Mouse (Mus musculus) erythroblast, adult 5-6 weeks (primary cell): ENCODE data around the gene Lcn3. TPM values are rescaled to one million over a fixed set of nuclear protein-coding genes. Genes with fewer than 3 reads are reported as not detected.
"Not testable (repeated sequence)": the region's sequence is repeated elsewhere in the genome, so short reads cannot be mapped to it uniquely, and the experiment has no call there.

Experiments
- ATAC-seq: replicated peaks from 2 replicates; pipeline ENCODE4 v1.8.0; 2016; ENCODE audit warnings: moderate number of reproducible peaks, mild to moderate bottlenecking, moderate TSS enrichment, inconsistent platforms; ENCODE audit not compliant: poor library complexity, low FRiP score, severe bottlenecking
- total RNA-seq, 2 experiments: library from RNA; stranded (forward) in 1 of 2; stranded (reverse) in 1 of 2; fragments of 150-400 nt in 1 of 2; fragments of 200-764, 138-1000 nt in 1 of 2; gene quantifications; 2 replicates each; pipeline versions ENCODE4 v1.2.3 to v1.2.4; 2015 to 2017; ENCODE audit warnings: low replicate concordance in 2 of 2

The Lcn3 gene
- total RNA-seq (2015; ENCODE audit: low replicate concordance): not detected in 2 replicates
- total RNA-seq (2017; ENCODE audit: low replicate concordance): not detected in 2 replicates

DNA sequence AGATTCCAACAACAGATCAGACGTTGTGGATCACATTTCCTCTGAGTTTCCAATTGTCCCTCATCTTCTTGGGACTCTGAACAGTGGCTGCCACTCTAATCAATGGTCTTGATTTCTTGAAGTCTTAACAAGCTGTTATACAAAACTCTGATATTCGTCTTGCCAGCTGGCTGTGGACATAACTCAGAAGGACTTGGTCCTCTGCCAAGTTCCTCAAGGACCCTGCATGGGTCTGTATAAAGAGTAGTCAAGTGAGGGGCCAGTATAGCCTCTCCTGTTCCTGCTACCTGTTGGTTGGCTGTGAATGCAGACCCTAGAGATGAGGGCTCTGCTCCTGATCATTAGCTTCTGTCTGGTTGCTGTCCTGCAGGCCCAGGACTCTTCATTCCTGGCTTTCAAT is at the start of gene Lcn3:
TSS of gene Lcn3 (plus strand) at position 301 of the 400 bp plus-strand sequence.
- ATAC-seq: no peak

DNA sequence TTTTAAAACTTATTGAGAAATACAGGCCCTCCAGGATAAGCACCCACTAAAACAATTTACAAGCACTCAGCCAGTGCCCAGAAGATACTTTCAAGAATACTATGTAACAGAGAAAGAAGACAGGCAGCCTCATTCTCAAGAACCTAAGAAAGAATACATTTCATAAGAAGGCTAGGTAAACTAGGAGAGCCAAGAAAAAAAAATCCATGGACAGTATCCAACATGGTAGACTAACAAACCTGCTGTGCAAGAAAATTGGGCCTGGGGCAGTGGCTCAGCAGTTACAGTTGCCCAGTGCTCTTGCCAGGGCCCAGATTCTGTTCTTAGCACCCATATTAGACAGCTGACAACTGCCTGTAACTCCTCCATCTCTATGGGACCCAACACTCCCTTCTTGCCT is 48.1 kb upstream of the Lcn3 start:
- ATAC-seq: no peak

GRCm38 (mm10) chr2:25733199-25733930 is 32.0 kb upstream of the Lcn3 start:
- no peak for ATAC-seq

DNA sequence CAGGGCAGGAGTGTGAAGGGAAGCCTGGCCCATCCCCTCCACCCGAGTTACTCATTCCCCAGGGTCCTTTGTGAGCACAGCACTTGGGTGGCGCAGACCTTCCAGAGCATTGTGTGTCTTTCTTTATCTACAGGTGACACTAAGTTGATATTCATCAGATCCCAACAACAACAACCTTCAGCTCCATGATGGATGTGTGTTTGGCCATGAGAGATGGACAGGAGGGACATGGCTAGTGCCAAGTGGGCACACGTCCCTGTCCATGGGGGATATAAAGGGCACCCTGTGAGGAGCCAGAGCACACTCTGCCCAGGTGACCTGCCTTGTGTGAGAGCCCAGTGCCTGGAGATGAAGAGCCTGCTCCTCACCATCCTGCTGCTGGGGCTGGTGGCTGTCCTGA is 28.7 kb upstream of the Lcn3 start, which contains the start of gene Obp2b:
TSS of gene Obp2b (plus strand) at position 301 of the 400 bp plus-strand sequence.
- not testable (repeated sequence) for ATAC-seq

- ATAC-seq: no peak
These were observed 23.7 kb upstream of the Lcn3 start for GRCm38 (mm10) chr2:25741671-25742070.

GRCm38 (mm10) chr2:25754201-25754600 is 11.2 kb upstream of the Lcn3 start:
- no peak for ATAC-seq

GRCm38 (mm10) chr2:25758064-25758625 is 7.2 kb upstream of the Lcn3 start:
- no peak for ATAC-seq

DNA sequence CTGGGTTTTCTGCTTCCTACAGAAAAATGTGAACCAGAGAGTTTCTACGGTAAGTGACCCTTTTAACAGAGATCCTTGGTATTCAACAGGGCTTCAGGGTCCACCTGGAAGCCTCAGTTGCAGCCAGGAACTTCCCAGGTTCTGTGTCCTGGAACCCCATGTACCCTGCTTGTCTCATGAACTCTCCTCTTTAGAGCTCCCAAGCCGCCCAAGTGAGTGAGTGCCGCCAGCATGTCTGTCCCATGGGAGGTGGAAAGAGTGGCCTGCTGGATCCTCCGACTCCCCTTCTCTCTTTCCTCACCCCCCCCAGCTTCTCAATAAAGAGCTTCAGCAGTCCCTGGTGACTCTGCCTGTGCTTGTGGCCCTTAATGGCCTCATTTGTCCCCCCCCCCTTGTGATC is 2.4 kb downstream of the Lcn3 start:
- no peak for ATAC-seq

- ATAC-seq: no peak
These were observed 8.1 kb downstream of the Lcn3 start for GRCm38 (mm10) chr2:25773507-25773906.

DNA sequence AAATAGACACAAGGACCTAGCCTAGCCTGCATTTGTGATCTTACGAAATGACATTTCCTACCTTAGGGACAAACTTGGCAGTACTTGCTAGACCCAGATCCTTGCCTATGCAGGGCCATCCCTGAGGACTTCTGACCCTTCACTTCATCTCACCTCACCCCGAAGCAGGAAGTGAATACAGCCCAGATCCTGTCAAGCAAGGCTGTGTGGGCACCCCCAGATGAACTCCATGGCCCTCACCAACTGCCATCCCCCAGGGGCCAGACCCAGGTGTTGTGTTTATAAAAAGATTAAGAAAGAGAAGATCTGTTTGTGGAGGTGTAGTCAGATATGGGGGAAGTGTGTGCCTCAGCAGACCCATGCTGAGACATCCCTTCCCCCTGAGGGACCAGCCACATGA is 9.3 kb downstream of the Lcn3 start:
- ATAC-seq: no peak

GRCm38 (mm10) chr2:25775991-25776390 is 10.6 kb downstream of the Lcn3 start:
- ATAC-seq: no peak

DNA sequence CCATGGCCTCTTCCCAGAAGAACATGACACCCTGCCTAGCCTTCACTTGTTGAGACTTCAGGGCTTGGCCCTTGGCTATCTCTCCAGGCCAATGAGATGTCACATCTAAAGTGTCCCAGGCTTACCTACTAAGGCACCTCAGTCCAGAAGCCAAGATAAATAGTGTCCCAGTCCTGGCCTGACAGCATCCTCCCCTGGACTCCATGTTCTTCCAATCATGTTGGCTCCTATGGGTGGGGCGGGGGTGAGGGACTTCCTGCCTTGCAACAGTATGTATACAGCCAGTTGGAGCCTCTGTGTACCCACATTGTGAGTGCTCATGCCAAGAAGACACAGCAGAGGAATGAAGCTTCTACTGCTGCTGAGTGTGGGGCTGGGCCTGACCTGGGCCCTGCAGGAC is 11.3 kb downstream of the Lcn3 start, which contains the start of gene Lcn11:
TSS of gene Lcn11 (plus strand) at position 301 of the 400 bp plus-strand sequence.
- ATAC-seq: no peak

GRCm38 (mm10) chr2:25779076-25779475 is 13.7 kb downstream of the Lcn3 start:
- no peak for ATAC-seq

- ATAC-seq: no peak
These were observed 15.6 kb downstream of the Lcn3 start for GRCm38 (mm10) chr2:25780921-25781320.

DNA sequence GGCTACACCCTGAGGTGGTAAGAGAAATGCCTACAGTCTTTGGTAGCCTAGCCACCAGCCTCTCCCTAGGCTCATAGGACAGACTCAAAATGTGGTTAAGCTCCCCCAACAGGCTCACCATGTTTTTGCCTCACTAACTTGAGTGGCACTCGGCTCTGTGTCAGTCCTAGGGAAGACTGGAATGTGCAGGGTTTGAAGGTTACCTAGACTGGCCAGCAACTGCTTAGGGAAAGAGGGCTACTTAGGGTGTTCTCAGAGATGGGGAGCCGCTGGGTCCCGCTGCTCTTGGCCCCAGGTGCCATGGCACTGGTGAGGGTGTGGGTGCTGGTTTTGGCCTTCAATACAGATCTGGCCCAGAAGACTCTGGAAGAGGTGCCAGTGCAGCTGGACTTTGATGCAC is 16.6 kb downstream of the Lcn3 start, which contains the start of gene Gm13539:
TSS of gene Gm13539 (plus strand) at position 301 of the 400 bp plus-strand sequence.
- no peak for ATAC-seq

- ATAC-seq: no peak
These were observed 20.4 kb downstream of the Lcn3 start for GRCm38 (mm10) chr2:25785573-25786322.

DNA sequence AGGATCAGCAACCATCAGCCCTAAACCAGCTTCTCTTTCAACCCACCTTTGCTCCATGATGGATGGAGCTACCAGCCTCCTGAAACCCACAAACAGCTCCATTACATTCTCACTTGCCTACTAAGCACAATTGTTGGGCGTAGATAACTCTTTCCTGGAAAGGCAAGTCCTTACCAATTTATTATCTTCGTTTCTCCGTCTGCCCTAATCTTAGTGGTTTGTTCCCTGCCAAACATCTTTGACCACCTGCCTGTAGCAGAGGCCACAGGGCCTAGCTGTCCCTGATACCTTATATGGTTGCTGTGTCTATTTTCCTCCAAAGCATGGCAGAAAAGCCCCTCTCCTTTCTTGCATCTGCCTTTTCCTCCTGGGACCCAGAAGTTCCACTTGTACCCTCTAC is 23.7 kb downstream of the Lcn3 start:
- ATAC-seq: no peak

- no peak for ATAC-seq
These were observed 32.3 kb downstream of the Lcn3 start for GRCm38 (mm10) chr2:25797635-25798034.

GRCm38 (mm10) chr2:25798065-25798464 is 32.7 kb downstream of the Lcn3 start:
- ATAC-seq: no peak

- ATAC-seq: no peak
These were observed 46.3 kb downstream of the Lcn3 start for GRCm38 (mm10) chr2:25811711-25812110.

GRCm38 (mm10) chr2:25813364-25813763 is 48.0 kb downstream of the Lcn3 start:
- ATAC-seq: no peak
